Mouse (Mus musculus): ENCODE measurements at regions not wholly inside any gene's neighbourhood (a gene's known extent, or its start where the extent isn't known, plus 50 kb on each side); places are given as distances from the start of the nearest gene placed in this dataset.
A peak's percentile ranks its signal among the peaks of the same experiment; 100 is the strongest.
"Not testable (repeated sequence)": the region's sequence is repeated elsewhere in the genome, so short reads cannot be mapped to it uniquely, and the experiment has no call there.

GRCm38 (mm10) chr1:136680173-136680572, 55.5 kb downstream of the Zfp281 start:
- DNase-seq: no peak

GRCm38 (mm10) chr1:136682311-136682710, 57.6 kb downstream of the Zfp281 start:
- DNase-seq: not testable (repeated sequence)

- DNase-seq: peak; percentile 66
These were observed 58.4 kb downstream of the Zfp281 start for GRCm38 (mm10) chr1:136683061-136683531.

GRCm38 (mm10) chr1:136683561-136684131, 58.9 kb downstream of the Zfp281 start:
- peak; percentile 31 for DNase-seq

GRCm38 (mm10) chr1:136684481-136684880, 59.8 kb downstream of the Zfp281 start:
- DNase-seq: no peak

GRCm38 (mm10) chr1:136685191-136686060, 60.7 kb downstream of the Zfp281 start:
- DNase-seq: peak; percentile 17

GRCm38 (mm10) chr1:136686467-136686866, 61.8 kb downstream of the Zfp281 start:
- no peak for DNase-seq

- no peak for DNase-seq
These were observed 65.4 kb downstream of the Zfp281 start for GRCm38 (mm10) chr1:136690068-136690467.

- no peak for DNase-seq
These were observed 68.7 kb downstream of the Zfp281 start for GRCm38 (mm10) chr1:136693421-136693820.

GRCm38 (mm10) chr1:136694983-136695382, 70.3 kb downstream of the Zfp281 start:
- no peak for DNase-seq

GRCm38 (mm10) chr1:136696077-136696641, 71.5 kb downstream of the Zfp281 start:
- peak; percentile 50 for DNase-seq

- no peak for DNase-seq
These were observed 73.9 kb downstream of the Zfp281 start for GRCm38 (mm10) chr1:136698454-136699152.

- DNase-seq: no peak
These were observed 74.4 kb downstream of the Zfp281 start for GRCm38 (mm10) chr1:136699153-136699524.

- no peak for DNase-seq
These were observed 74.9 kb downstream of the Zfp281 start for GRCm38 (mm10) chr1:136699571-136699970.

GRCm38 (mm10) chr1:136704139-136704538, 79.4 kb downstream of the Zfp281 start:
- no peak for DNase-seq

GRCm38 (mm10) chr1:136706509-136706908, 81.8 kb downstream of the Zfp281 start:
- DNase-seq: no peak

GRCm38 (mm10) chr1:136707394-136707793, 82.7 kb downstream of the Zfp281 start:
- DNase-seq: no peak

GRCm38 (mm10) chr1:136707866-136708265, 83.2 kb downstream of the Zfp281 start:
- DNase-seq: no peak

- no peak for DNase-seq
These were observed 85.5 kb downstream of the Zfp281 start for GRCm38 (mm10) chr1:136710196-136710595.

- no peak for DNase-seq
These were observed 86.5 kb downstream of the Zfp281 start for GRCm38 (mm10) chr1:136711243-136711642.

- DNase-seq: no peak
These were observed 89.4 kb downstream of the Zfp281 start for GRCm38 (mm10) chr1:136714077-136714476.

GRCm38 (mm10) chr1:136714987-136715386, 90.3 kb downstream of the Zfp281 start:
- no peak for DNase-seq

- peak; percentile 68 for DNase-seq
These were observed 93.3 kb downstream of the Zfp281 start for GRCm38 (mm10) chr1:136717830-136718517.
